Mouse (Mus musculus): ENCODE data around the gene Gsta1. TPM values are rescaled to one million over a fixed set of nuclear protein-coding genes. Genes with fewer than 3 reads are reported as not detected.
"Not testable (repeated sequence)": the region's sequence is repeated elsewhere in the genome, so short reads cannot be mapped to it uniquely, and the experiment has no call there.

The Gsta1 gene
- 8.8 and 10.0 TPM in 2 replicates for polyA plus RNA-seq (2015; fragmentation: Nextera tagmentation; extraction: Ambion mirVana)

DNA sequence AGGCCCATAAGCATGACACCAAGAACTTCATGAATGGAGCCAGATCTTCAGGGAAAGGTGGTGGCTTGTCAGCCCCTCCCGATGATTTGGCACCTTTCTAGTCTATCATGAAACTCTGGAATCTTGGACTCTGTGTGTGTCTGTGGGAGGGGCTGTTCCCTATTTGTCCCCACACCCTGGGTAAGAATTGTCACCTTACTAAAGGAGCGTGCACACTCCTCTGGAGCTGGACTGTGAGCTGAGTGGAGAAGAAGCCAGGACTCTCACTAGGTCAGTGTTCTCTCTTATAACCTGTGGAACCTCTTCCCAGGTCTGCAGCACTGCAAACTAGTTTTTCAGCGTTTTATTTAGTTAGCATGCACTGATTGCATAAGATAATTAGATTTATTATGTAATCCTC, at the start of gene Gsta1:
Gene Gsta1 (plus strand): TSS at position 196 of the 400 bp plus-strand sequence.
- not testable (repeated sequence) for H3K36me3 ChIP-seq; H3K4me1 ChIP-seq; H3K9ac ChIP-seq; H3K9me3 ChIP-seq; H3K27me3 ChIP-seq; H3K4me2 ChIP-seq; H3K4me3 ChIP-seq; H3K27ac ChIP-seq; ATAC-seq (ENCODE audit: insufficient number of reproducible peaks, low FRiP score, low TSS enrichment, low read depth)
- 78% methylated on average over 3 of the region's 3 CpGs for WGBS

DNA sequence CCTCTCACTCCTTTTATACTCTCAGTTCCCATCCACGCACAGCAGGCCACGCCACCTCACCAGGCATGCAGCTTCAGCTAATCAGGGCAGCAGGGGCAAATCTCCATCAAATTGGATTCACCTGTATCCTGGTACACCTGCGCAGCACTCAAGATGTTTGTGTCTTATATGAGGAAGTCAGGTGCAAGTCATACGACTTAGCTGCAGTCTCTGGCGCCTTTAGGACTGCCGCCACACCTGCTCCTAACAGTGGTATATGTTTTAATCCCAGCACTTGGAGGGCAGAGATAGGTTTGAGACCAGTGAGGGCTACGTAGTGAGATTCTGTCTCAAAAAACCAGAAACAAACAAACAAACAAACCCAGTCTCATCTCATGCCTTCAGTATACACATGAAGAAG, 48.0 kb upstream of the Gsta1 start, which contains the start of gene Gsta4:
Gene Gsta4 (plus strand): TSS at position 301 of the 400 bp plus-strand sequence.
- not testable (repeated sequence) for H3K9ac ChIP-seq; H3K4me1 ChIP-seq; H3K4me3 ChIP-seq; H3K9me3 ChIP-seq; H3K27ac ChIP-seq; H3K36me3 ChIP-seq; H3K27me3 ChIP-seq; ATAC-seq (ENCODE audit: insufficient number of reproducible peaks, low FRiP score, low TSS enrichment, low read depth); H3K4me2 ChIP-seq
- 95% methylated on average over 4 of the region's 7 CpGs for WGBS

DNA sequence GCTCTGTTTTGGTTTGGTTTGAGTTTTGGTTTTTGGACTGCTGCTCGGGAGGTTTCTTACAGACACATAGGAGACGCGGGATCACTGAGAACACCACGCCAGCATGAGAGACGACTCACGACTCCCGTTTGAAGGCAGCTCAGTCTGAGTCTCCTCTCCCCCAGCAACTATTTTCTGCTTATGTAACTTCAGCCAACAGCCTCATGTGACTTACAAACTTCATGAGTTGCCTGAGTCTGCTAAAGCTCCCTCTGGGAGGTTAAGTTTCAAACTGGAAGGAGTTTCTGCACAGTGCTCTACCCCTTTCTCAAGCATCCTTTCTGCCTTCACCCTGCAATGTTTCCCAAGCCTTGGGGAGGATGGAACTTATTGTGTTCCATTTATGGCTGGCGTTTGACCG, 44.8 kb upstream of the Gsta1 start:
- peaks cover 2% of the 10 kb centered on the region for H3K4me1 ChIP-seq
- no peaks in the 10 kb centered on the region for H3K9me3 ChIP-seq
- H3K4me3 ChIP-seq: no peak overlapping the region
- H3K9ac ChIP-seq: no peak overlapping the region
- no peak for ATAC-seq (ENCODE audit: insufficient number of reproducible peaks, low FRiP score, low TSS enrichment, low read depth)
- H3K27ac ChIP-seq: no peak overlapping the region
- no peaks in the 10 kb centered on the region for H3K27me3 ChIP-seq
- 71% methylated on average over 9 of the region's 9 CpGs for WGBS
- no peak overlapping the region for H3K4me2 ChIP-seq
- H3K36me3 ChIP-seq: no peaks in the 10 kb centered on the region

DNA sequence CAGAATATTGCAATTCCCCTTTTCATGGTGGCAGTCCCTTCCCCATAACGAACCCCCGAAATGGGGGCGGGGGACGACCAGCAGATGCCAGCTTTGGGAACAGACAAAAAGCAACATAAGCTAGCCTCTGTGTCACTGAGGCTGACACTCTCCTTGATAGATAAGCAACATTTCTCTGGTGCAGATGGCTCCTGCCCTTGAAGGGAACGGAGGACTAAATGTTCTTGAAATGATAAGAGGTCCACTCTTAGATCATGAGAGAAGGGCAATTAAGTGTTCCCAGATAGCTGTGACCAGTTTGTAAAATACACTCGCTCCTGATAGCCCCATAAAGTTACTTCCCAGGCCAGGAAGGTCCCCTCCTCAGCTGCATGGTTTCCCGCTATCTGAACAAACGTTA, 41.5 kb upstream of the Gsta1 start:
- H3K4me1 ChIP-seq: peaks cover 19% of the 10 kb centered on the region
- WGBS: 78% methylated on average over 8 of the region's 8 CpGs

DNA sequence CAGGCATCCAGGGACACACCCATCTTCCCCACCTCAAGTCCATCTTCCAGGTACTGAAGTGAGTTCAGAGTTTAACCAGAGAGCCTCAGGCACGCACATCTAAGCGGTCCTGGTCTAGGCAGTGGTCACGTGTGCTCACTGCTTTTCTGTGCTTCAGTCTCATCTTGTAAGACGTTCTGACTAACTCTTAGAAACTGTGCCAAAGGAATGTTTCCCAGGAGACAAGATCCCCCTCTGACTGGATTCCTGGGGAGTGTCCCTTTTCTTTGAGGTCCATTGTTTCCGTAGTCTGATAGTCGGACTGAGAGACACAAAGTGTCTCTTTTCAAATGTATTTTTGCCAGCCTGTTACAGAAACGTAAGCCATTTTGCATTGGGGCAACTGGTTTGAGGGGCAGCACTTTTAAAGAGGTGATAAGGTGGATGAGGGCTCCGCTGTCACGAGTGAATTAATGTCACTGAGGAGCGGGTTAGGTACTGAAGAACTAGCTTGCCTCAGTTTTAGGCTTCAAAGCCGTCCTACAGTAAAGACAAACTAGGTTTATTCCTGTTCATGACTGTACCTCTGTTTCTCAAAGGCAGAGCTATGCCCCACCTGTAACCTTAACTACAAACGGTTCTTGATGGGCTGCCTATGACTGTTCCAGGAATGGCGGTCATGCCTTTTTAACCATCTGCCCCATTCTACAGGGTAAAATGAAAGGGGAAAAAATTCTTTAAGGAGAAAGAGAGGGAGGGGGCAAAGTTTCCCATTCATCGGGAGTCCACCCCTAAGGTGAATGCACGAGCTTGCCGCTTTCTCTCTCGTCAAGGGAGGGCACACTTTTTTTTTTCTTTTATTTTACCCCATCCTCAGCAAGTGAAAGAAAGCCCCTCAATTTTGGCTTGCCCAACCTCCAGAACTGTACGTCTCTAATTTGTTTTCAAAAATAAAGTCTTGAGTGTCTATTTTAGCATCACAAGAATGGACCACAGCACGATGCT, 39.5 kb upstream of the Gsta1 start:
- no peaks in the 10 kb centered on the region for H3K27me3 ChIP-seq
- H3K4me1 ChIP-seq: peaks cover 24% of the 10 kb centered on the region
- H3K36me3 ChIP-seq: no peaks in the 10 kb centered on the region
- no peak overlapping the region for H3K9ac ChIP-seq
- WGBS: 4% methylated on average over 19 of the region's 19 CpGs
- H3K4me3 ChIP-seq: peak overlapping the region; percentile 50
- ATAC-seq (ENCODE audit: insufficient number of reproducible peaks, low FRiP score, low TSS enrichment, low read depth): no peak
- H3K9me3 ChIP-seq: no peaks in the 10 kb centered on the region
- H3K4me2 ChIP-seq: peak overlapping the region; percentile 63
- H3K27ac ChIP-seq: 0 out of 2 replicates have a peak overlapping the region, but pooled peaks have one; percentile 43

More for the DNA sequence above, 41.5 kb upstream of the Gsta1 start:
- H3K27ac ChIP-seq: no peak overlapping the region
- no peak for ATAC-seq (ENCODE audit: insufficient number of reproducible peaks, low FRiP score, low TSS enrichment, low read depth)
- H3K9ac ChIP-seq: no peak overlapping the region
- H3K4me2 ChIP-seq: no peak overlapping the region
- H3K9me3 ChIP-seq: no peaks in the 10 kb centered on the region
- H3K36me3 ChIP-seq: no peaks in the 10 kb centered on the region
- no peak overlapping the region for H3K4me3 ChIP-seq
- H3K27me3 ChIP-seq: no peaks in the 10 kb centered on the region

DNA sequence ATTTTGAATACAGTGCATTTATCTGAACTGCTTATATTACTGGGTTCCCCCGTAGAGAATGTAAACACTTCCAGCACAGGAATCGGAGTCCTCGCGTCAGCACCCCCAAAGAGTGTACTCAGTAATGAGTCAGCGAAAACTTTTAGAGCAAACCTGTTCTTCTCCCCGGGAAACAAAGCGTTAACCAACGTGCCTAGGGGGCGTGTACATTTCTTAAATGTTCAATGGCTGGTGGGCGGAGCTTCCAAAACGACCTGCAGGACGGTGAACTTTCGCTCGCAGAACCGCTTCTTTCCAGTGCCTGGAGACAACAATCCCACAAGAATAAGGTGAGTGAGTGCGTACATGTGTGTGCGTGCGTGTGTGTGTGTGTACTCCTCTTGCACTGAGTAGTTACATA, 38.7 kb upstream of the Gsta1 start:
- Histone ChIP-seq H3K4me3 (peak overlapping the region; percentile 50), H3K36me3 (no peaks in the 10 kb centered on the region), H3K9ac (peak overlapping the region; percentile 14; the same call in 1 of the 2 replicates), H3K4me2 (peak overlapping the region; percentile 63), H3K27me3 (no peaks in the 10 kb centered on the region), H3K9me3 (no peaks in the 10 kb centered on the region), H3K27ac (peak overlapping the region; percentile 63), H3K4me1 (peaks cover 24% of the 10 kb centered on the region)
- under 1% methylated on average over 18 of the region's 18 CpGs for WGBS
- ATAC-seq (ENCODE audit: insufficient number of reproducible peaks, low FRiP score, low TSS enrichment, low read depth): no peak

DNA sequence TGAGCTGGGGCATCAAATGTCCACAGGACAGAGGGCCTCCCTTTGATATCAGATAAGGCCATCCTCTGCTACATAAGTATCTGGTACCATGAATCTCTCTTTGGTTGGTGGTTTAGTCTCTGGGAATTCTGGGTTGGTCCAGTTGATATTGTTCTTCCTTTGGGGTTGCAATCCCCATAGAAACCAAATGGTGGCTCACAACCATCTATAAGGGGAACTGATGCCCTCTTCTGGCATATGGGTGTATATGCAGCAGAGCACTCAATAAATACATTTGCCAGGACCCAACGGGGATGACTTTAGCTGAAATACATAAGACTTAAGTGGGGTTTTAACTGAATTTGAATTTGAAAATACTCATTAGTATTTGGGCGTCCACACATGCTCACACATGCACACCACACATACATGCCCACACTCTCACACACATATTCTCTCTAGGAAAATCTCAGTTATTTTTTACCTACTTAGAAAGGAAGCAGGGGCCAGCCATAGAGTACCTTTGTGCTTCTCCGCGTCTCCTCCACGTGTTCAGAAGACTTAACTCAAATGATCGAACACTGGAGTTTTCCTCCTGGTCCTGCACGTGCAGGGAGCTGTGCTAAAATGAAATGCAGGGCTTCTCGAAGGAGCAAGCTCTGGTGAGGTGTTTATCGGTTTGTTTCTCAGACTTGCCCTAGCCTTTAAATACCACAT, 36.4 kb upstream of the Gsta1 start:
- 38% methylated on average over 9 of the region's 9 CpGs for WGBS
- H3K4me2 ChIP-seq: no peak overlapping the region
- H3K27me3 ChIP-seq: no peaks in the 10 kb centered on the region
- H3K4me1 ChIP-seq: peaks cover 24% of the 10 kb centered on the region
- H3K9ac ChIP-seq: no peak overlapping the region
- H3K9me3 ChIP-seq: no peaks in the 10 kb centered on the region
- ATAC-seq (ENCODE audit: insufficient number of reproducible peaks, low FRiP score, low TSS enrichment, low read depth): no peak
- no peak overlapping the region for H3K27ac ChIP-seq
- H3K4me3 ChIP-seq: no peak overlapping the region
- H3K36me3 ChIP-seq: no peaks in the 10 kb centered on the region

DNA sequence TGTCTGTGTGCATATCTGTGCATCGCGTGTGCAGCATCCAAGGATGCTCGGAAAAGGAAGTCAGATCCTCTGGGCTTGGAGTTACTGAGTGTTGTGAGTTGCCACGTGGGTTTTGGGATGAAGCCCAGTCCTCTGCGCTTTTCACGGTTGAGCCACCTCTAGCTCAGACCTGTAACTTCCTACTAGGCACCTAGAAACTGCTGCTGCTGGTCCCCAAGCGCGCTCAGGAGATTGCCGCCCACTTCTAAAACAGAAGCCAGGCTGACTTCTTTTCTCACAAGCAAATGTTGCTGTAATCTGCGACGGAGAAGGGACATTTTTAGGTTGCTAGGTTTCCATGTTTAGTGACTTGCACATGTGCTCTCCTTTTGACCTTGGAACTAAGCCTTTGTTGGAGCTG, 35.4 kb upstream of the Gsta1 start:
- H3K27ac ChIP-seq: no peak overlapping the region
- H3K27me3 ChIP-seq: no peaks in the 10 kb centered on the region
- H3K4me1 ChIP-seq: peaks cover 24% of the 10 kb centered on the region
- H3K4me3 ChIP-seq: no peak overlapping the region
- H3K36me3 ChIP-seq: no peaks in the 10 kb centered on the region
- 83% methylated on average over 11 of the region's 11 CpGs for WGBS
- no peaks in the 10 kb centered on the region for H3K9me3 ChIP-seq
- H3K9ac ChIP-seq: no peak overlapping the region
- H3K4me2 ChIP-seq: no peak overlapping the region
- ATAC-seq (ENCODE audit: insufficient number of reproducible peaks, low FRiP score, low TSS enrichment, low read depth): no peak

DNA sequence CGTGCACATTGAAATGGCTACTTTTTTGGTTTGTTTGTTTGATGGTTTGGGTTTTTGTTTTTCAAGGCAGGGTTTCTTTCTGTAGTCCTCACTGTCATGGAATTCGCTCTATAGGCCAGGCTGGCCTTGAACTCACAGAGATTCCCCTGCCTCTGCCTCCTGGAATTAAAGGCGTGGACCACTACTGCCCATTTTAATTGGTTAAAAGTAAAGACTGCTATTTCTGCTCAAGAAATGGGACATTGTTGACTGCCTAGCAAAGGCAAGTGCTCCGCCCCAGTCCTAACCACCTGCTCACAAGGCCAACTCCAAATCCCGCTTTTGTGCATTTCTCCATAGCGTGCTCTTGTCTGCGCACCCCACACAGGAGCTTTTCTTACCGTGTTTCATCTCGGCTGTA, 32.7 kb upstream of the Gsta1 start:
- 93% methylated on average over 9 of the region's 9 CpGs for WGBS

DNA sequence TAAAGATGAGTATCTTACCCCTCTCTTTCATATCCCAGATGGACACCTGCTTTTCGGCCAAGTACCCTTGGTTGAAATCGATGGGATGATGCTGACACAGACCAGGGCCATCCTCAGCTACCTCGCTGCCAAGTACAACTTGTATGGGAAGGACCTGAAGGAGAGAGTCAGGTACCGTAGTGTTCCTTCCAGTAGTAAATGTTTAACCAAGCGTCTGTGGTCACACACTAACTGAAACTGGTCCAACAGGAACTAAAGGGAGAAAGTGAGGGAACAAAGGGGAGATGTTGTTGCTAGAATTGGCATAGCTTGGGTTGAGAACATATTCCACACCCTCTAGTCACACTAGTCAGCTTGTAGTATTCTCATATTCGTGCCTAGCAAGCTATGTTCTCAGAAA, 26.3 kb upstream of the Gsta1 start:
- H3K27me3 ChIP-seq: no peaks in the 10 kb centered on the region
- no peak for ATAC-seq (ENCODE audit: insufficient number of reproducible peaks, low FRiP score, low TSS enrichment, low read depth)
- H3K9ac ChIP-seq: no peak overlapping the region
- no peak overlapping the region for H3K27ac ChIP-seq
- no peak overlapping the region for H3K4me2 ChIP-seq
- no peak overlapping the region for H3K4me3 ChIP-seq
- peaks cover 13% of the 10 kb centered on the region; the same call in 1 of the 2 replicates for H3K36me3 ChIP-seq
- no peaks in the 10 kb centered on the region for H3K9me3 ChIP-seq
- H3K4me1 ChIP-seq: no peaks in the 10 kb centered on the region
- WGBS: 86% methylated on average over 6 of the region's 6 CpGs

More for the DNA sequence above, 32.7 kb upstream of the Gsta1 start:
- Histone ChIP-seq H3K9ac (no peak overlapping the region), H3K27me3 (no peaks in the 10 kb centered on the region), H3K9me3 (no peaks in the 10 kb centered on the region), H3K27ac (no peak overlapping the region), H3K4me3 (no peak overlapping the region), H3K36me3 (no peaks in the 10 kb centered on the region), H3K4me1 (peaks cover 9% of the 10 kb centered on the region; the same call in 1 of the 2 replicates), H3K4me2 (no peak overlapping the region)
- no peak for ATAC-seq (ENCODE audit: insufficient number of reproducible peaks, low FRiP score, low TSS enrichment, low read depth)

DNA sequence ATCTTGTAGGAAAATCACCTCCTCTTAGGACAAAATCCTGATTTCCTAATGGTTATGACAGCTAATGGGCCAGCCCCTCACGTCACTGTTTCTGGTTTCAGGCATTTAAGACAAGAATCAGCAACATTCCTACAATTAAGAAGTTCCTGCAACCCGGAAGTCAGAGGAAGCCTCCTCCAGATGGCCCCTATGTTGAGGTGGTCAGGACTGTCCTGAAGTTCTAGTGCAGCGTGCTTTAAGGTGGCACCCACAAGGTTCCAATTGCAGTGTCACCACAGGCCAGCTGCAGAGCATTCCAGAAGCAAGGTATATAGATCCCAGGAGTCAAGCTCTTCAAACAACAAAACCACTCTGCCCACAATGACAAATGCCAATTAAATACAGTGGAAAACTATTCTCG, 21.5 kb upstream of the Gsta1 start:
- H3K9ac ChIP-seq: no peak overlapping the region
- no peak overlapping the region for H3K27ac ChIP-seq
- no peaks in the 10 kb centered on the region for H3K4me1 ChIP-seq
- H3K4me2 ChIP-seq: no peak overlapping the region
- H3K4me3 ChIP-seq: no peak overlapping the region
- H3K9me3 ChIP-seq: no peaks in the 10 kb centered on the region
- 26% methylated on average over 4 of the region's 4 CpGs for WGBS
- no peaks in the 10 kb centered on the region for H3K27me3 ChIP-seq
- ATAC-seq (ENCODE audit: insufficient number of reproducible peaks, low FRiP score, low TSS enrichment, low read depth): no peak
- peaks cover 13% of the 10 kb centered on the region; the same call in 1 of the 2 replicates for H3K36me3 ChIP-seq

DNA sequence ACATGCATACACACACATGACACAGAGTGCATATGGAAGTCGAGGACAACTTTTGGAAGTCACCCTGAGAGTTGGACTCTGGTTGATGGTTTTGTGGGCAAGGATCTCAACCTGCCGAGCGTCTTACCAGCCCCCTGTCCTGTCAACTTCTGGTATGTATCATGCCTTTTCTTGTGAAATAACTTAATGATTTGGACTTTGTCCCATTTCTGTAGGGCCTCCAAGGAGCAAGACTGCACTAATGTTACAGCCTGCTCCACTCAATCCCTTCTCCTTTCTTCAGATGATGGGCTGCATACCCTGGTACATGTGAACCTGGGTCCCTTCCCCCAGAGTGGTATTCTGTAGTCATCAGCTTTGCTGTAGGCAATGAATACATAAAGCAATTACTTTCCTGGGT, 20.4 kb upstream of the Gsta1 start:
- WGBS: 89% methylated on average over 3 of the region's 3 CpGs
- no peak overlapping the region for H3K4me2 ChIP-seq
- no peaks in the 10 kb centered on the region for H3K9me3 ChIP-seq
- no peak overlapping the region for H3K27ac ChIP-seq
- H3K4me3 ChIP-seq: no peak overlapping the region
- peaks cover 9% of the 10 kb centered on the region; the same call in 1 of the 2 replicates for H3K36me3 ChIP-seq
- no peak for ATAC-seq (ENCODE audit: insufficient number of reproducible peaks, low FRiP score, low TSS enrichment, low read depth)
- H3K4me1 ChIP-seq: no peaks in the 10 kb centered on the region
- no peaks in the 10 kb centered on the region for H3K27me3 ChIP-seq
- no peak overlapping the region for H3K9ac ChIP-seq
